Mouse (Mus musculus): ENCODE data around the gene Slit1. TPM values are rescaled to one million over a fixed set of nuclear protein-coding genes. Genes with fewer than 3 reads are reported as not detected.

The Slit1 gene
- polyA plus RNA-seq, 1 experiment from 2014 or later = 0.87 TPM

DNA sequence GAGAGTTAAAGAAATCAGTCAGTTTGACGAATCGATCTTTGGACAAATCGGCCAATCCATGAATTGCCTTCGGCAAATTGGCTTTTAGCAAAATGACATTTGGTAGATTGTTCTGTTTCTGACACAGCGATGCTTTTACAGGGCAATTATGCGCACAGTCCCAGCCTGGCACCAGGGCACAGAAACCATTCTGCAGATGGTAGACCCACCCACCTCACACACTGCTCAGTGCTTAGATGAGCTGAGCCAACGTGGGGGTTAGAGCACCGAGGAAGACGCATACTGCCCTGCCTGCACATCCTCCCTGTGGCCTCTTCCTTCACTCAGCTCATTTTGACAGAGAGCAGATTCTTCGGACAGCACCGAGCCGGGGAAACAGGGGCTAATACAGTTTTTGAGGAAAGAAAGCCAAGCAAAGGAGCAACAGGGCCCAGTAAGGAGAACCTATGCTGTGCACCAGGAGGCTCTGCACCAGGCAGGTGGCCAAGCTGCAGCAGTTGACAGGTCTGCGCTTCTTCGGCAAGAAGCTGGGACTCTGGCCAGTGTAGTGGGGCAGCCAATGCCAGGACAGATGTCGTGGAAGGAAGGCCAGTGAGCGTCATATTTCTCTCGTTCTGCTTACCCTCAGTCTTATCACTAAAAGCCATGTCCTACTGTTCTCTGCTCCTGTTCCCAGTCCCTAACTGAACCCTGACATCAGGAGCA, 83.0 kb downstream of the Slit1 start:
- WGBS = 63% methylated on average over 17 of the region's 17 CpGs
- no peak overlapping the region for H3K27ac ChIP-seq
- H3K4me3 ChIP-seq = no peak overlapping the region
- no peak for DNase-seq (ENCODE audit: low spot score)
- H3K4me1 ChIP-seq = peaks cover 19% of the 10 kb centered on the region; the same call in 1 of the 2 replicates
- no peaks in the 10 kb centered on the region for H3K9me3 ChIP-seq
- H3K27me3 ChIP-seq (ENCODE audit: insufficient read depth, poor library complexity, severe bottlenecking) = peaks cover 89% of the 10 kb centered on the region
- no peaks in the 10 kb centered on the region for H3K36me3 ChIP-seq

DNA sequence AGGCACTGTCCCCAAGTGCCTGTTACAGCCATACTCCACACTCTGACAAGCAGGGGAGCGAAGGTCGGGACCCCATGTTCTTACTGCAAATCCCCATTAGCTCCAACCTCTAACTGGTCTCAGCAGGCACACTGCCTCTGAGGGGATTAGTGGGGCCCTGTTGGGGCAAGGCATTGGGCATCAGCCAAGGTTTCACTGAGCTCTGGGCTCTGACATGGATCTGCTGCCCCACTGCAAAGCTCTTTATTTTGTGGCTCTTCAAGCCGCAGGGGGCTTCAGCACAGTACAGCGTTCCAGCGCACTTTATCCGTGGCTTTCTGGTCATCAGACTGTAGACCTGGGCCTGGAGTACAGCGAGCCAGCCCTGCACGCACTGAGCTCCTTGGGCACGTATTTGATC, 86.0 kb downstream of the Slit1 start:
- H3K4me1 ChIP-seq = 0 out of 2 replicates have a peak, but pooled peaks cover 5% of the 10 kb centered on the region
- no peaks in the 10 kb centered on the region for H3K9me3 ChIP-seq
- no peak overlapping the region for H3K4me3 ChIP-seq
- H3K27me3 ChIP-seq (ENCODE audit: insufficient read depth, poor library complexity, severe bottlenecking) = peaks cover 81% of the 10 kb centered on the region
- H3K36me3 ChIP-seq = no peaks in the 10 kb centered on the region
- H3K27ac ChIP-seq = no peak overlapping the region
- no peak for DNase-seq (ENCODE audit: low spot score)
- WGBS = 27% methylated on average over 9 of the region's 9 CpGs

DNA sequence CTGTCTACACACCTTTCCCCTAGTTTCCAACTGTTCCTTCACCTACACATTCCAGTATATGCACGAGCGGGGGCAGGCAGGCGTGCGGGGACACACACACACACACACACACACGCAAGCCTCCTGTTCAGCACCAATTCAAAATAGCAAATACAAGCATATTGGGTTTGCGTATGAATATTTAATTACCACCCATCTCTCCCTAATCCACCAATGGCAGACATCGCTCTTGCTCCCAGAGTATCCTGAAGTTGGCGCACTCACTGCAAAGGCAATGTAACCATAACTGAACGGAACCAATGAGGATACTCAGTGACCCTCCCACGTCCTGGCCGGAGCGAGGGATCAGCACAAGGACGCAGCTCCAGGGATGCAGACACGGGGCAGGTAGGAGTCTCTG, 86.8 kb downstream of the Slit1 start:
- Histone ChIP-seq H3K27me3 (ENCODE audit: insufficient read depth, poor library complexity, severe bottlenecking) (peaks cover 86% of the 10 kb centered on the region), H3K9me3 (no peaks in the 10 kb centered on the region), H3K27ac (no peak overlapping the region), H3K36me3 (no peaks in the 10 kb centered on the region), H3K4me3 (no peak overlapping the region), H3K4me1 (0 out of 2 replicates have a peak, but pooled peaks cover 5% of the 10 kb centered on the region)
- 70% methylated on average over 14 of the region's 14 CpGs for WGBS
- DNase-seq (ENCODE audit: low spot score) = no peak

- H3K4me3 ChIP-seq = no peak overlapping the region
- no peak overlapping the region for H3K27ac ChIP-seq
- no peak for DNase-seq (ENCODE audit: low spot score)
- 5% methylated on average over 9 of the region's 9 CpGs for WGBS
- peaks cover 88% of the 10 kb centered on the region for H3K27me3 ChIP-seq (ENCODE audit: insufficient read depth, poor library complexity, severe bottlenecking)
- H3K36me3 ChIP-seq = no peaks in the 10 kb centered on the region
- no peaks in the 10 kb centered on the region for H3K9me3 ChIP-seq
- 0 out of 2 replicates have a peak, but pooled peaks cover 5% of the 10 kb centered on the region for H3K4me1 ChIP-seq
Measured at GRCm38 (mm10) chr19:41655970-41656369, 87.5 kb downstream of the Slit1 start.

GRCm38 (mm10) chr19:41655089-41655783, 88.2 kb downstream of the Slit1 start:
- Histone ChIP-seq H3K36me3 (no peaks in the 10 kb centered on the region), H3K4me3 (no peak overlapping the region), H3K4me1 (0 out of 2 replicates have a peak, but pooled peaks cover 5% of the 10 kb centered on the region), H3K9me3 (no peaks in the 10 kb centered on the region), H3K27ac (no peak overlapping the region), H3K27me3 (ENCODE audit: insufficient read depth, poor library complexity, severe bottlenecking) (peaks cover 88% of the 10 kb centered on the region)
- no peak for DNase-seq (ENCODE audit: low spot score)
- 22% methylated on average over 6 of the region's 6 CpGs for WGBS

DNA sequence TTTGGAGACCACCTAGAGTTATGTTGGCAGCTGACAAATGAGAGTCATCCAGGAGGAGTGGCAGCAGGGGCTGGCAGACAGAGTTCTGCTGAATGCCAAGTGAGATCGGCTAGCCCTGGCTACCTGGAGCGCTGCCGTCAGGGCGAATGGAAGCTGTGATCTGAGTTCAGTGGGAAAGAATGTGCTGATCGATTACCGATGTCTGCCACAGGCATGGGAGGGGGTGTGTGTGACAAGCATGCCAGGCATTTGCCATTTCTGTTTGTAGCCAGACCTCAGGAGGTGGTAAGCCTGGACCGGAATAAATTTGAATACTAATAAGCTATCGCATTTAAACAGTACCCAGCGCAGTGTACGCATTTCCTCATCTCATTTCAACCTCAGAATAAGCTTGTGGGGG, 91.5 kb downstream of the Slit1 start:
- WGBS = 37% methylated on average over 10 of the region's 10 CpGs
- Histone ChIP-seq H3K27me3 (ENCODE audit: insufficient read depth, poor library complexity, severe bottlenecking) (peaks cover 84% of the 10 kb centered on the region), H3K4me1 (peaks cover 11% of the 10 kb centered on the region; the same call in 1 of the 2 replicates), H3K36me3 (no peaks in the 10 kb centered on the region), H3K4me3 (no peak overlapping the region), H3K9me3 (no peaks in the 10 kb centered on the region), H3K27ac (no peak overlapping the region)
- no peak for DNase-seq (ENCODE audit: low spot score)

DNA sequence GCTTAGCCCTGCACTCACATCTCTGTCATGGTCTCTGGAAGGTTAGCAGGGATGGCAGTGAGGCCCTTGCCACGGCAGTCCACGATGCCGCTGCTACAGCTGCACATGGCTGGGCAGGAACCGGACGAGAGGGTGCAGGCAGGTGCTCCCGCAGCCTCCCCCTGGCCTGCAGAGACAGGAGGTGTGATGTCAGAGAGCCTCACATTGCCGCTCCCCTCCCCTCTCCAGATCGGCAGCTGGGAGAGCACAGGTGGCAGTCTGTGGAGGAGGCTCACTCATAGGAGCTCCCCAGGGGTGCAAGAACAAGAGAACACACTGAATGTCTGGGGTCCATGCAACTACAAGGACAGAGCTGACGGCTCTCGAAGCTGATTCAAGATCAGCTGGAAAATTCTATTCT, 94.1 kb downstream of the Slit1 start:
- DNase-seq (ENCODE audit: low spot score) = no peak
- Histone ChIP-seq H3K4me1 (peaks cover 6% of the 10 kb centered on the region; the same call in 1 of the 2 replicates), H3K4me3 (no peak overlapping the region), H3K27me3 (ENCODE audit: insufficient read depth, poor library complexity, severe bottlenecking) (peaks cover 72% of the 10 kb centered on the region), H3K36me3 (no peaks in the 10 kb centered on the region), H3K9me3 (no peaks in the 10 kb centered on the region), H3K27ac (no peak overlapping the region)
- 47% methylated on average over 10 of the region's 10 CpGs for WGBS

DNA sequence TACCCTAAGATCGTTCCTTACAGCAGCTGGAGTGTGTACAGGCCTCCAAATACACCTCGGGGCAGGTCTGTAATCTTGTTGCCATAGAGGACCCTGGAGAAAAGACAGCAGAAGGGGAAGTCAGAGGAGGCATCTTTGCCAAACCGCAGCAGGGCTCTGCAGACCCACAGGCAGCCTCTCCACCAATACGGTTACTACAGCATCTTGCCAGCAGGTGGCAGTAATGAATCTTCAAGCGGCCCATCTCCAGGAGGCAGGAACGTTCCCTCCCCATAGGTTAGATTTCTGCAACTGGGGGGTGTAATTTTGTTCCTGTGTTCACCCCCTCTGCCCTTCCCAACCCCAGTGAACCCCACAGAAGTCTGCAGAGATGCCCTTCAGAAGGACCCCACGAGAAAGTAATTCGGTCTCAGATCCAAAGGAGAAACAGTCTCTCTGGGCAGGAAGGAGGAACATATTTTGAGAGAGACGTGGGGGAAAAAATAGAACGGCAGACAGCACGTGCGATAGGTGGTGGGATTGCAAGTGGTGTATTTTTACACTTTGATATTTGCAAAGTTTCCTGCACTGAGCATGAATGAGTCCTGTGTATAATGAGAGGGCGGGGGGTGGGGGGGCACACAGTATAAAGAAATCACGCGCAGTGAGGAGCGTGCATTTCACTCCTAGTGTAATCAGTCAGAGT, 96.4 kb downstream of the Slit1 start:
- DNase-seq (ENCODE audit: low spot score) = no peak
- Histone ChIP-seq H3K36me3 (no peaks in the 10 kb centered on the region), H3K4me3 (no peak overlapping the region; the same call in 1 of the 2 replicates), H3K27ac (no peak overlapping the region), H3K9me3 (no peaks in the 10 kb centered on the region), H3K4me1 (peaks cover 6% of the 10 kb centered on the region; the same call in 1 of the 2 replicates), H3K27me3 (ENCODE audit: insufficient read depth, poor library complexity, severe bottlenecking) (peaks cover 56% of the 10 kb centered on the region)
- WGBS = 39% methylated on average over 16 of the region's 16 CpGs

DNA sequence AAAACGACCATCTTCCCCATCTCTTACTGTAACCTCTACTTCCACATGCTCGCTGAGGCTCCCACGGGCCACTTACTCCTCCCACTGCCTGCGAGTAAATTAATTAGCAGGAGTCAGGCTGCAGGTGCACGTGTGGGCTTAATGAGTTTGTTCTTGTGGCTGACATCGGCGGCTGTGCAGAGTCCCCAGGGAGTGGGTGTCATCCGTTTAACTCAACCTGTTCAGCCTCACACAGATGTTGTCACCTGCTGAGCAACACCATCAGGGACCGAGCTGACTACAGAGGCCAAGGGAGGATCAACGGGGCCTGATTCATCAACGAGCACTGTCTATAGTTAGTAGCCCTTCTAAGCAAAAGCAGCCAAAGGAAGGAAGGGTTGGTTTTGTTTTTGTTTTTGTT, 100.5 kb downstream of the Slit1 start:
- Histone ChIP-seq H3K36me3 (no peaks in the 10 kb centered on the region), H3K27me3 (ENCODE audit: insufficient read depth, poor library complexity, severe bottlenecking) (peaks cover 15% of the 10 kb centered on the region), H3K4me1 (peaks cover 10% of the 10 kb centered on the region; the same call in 1 of the 2 replicates), H3K9me3 (no peaks in the 10 kb centered on the region), H3K4me3 (no peak overlapping the region), H3K27ac (no peak overlapping the region)
- 72% methylated on average over 11 of the region's 11 CpGs for WGBS
- no peak for DNase-seq (ENCODE audit: low spot score)

GRCm38 (mm10) chr19:41634999-41635398, 108.5 kb downstream of the Slit1 start:
- H3K36me3 ChIP-seq = no peaks in the 10 kb centered on the region
- DNase-seq (ENCODE audit: low spot score) = no peak
- H3K9me3 ChIP-seq = no peaks in the 10 kb centered on the region
- no peak overlapping the region for H3K27ac ChIP-seq
- 77% methylated on average over 6 of the region's 6 CpGs for WGBS
- H3K4me1 ChIP-seq = peaks cover 5% of the 10 kb centered on the region
- H3K4me3 ChIP-seq = no peak overlapping the region
- peaks cover 8% of the 10 kb centered on the region; the same call in 1 of the 2 replicates for H3K27me3 ChIP-seq (ENCODE audit: insufficient read depth, poor library complexity, severe bottlenecking)

DNA sequence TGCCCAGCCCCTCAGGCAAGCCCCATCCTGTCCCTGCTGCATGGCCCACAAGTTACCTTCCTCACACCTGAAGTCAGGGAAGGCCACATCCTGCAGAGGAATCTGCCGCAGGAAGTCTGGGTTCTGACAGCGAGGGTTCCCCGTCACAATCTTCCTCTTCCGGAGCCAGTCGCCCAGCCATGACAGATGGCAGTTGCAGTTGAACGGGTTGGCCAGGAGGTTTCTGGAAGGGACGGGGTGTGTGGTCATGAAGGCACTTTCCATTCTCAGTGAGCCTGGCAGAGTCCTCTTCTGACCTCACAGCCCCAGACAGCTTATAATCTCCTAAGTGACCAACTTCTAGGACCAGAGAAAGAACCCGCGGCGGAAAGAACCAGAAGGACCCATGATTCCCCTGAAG, 109.4 kb downstream of the Slit1 start:
- Histone ChIP-seq H3K27ac (no peak overlapping the region), H3K36me3 (no peaks in the 10 kb centered on the region), H3K4me1 (peaks cover 10% of the 10 kb centered on the region), H3K27me3 (ENCODE audit: insufficient read depth, poor library complexity, severe bottlenecking) (peaks cover 8% of the 10 kb centered on the region; the same call in 1 of the 2 replicates), H3K9me3 (no peaks in the 10 kb centered on the region), H3K4me3 (no peak overlapping the region)
- WGBS = 79% methylated on average over 10 of the region's 10 CpGs
- DNase-seq (ENCODE audit: low spot score) = no peak

- H3K4me3 ChIP-seq = no peak overlapping the region
- 39% methylated on average over 5 of the region's 5 CpGs for WGBS
- no peak overlapping the region for H3K27ac ChIP-seq
- no peak for DNase-seq (ENCODE audit: low spot score)
- H3K36me3 ChIP-seq = no peaks in the 10 kb centered on the region
- peaks cover 10% of the 10 kb centered on the region for H3K4me1 ChIP-seq
- no peaks in the 10 kb centered on the region for H3K9me3 ChIP-seq
- H3K27me3 ChIP-seq (ENCODE audit: insufficient read depth, poor library complexity, severe bottlenecking) = peaks cover 5% of the 10 kb centered on the region; the same call in 1 of the 2 replicates
Measured at GRCm38 (mm10) chr19:41629532-41629931, 113.9 kb downstream of the Slit1 start.

GRCm38 (mm10) chr19:41628970-41629369, 114.5 kb downstream of the Slit1 start:
- WGBS = 87% methylated on average over 11 of the region's 11 CpGs
- Histone ChIP-seq H3K4me3 (no peak overlapping the region), H3K27me3 (ENCODE audit: insufficient read depth, poor library complexity, severe bottlenecking) (no peaks in the 10 kb centered on the region; the same call in 1 of the 2 replicates), H3K27ac (no peak overlapping the region), H3K36me3 (no peaks in the 10 kb centered on the region), H3K9me3 (no peaks in the 10 kb centered on the region), H3K4me1 (peaks cover 10% of the 10 kb centered on the region)
- no peak for DNase-seq (ENCODE audit: low spot score)

All from heart, embryonic 10.5 days (tissue).